Mouse (Mus musculus): ENCODE data around the gene Tsc22d1.
A peak's percentile ranks its signal among the peaks of the same experiment; 100 is the strongest.

The Tsc22d1 gene

GRCm38 (mm10) chr14:76488101-76489044, 73.6 kb downstream of the Tsc22d1 start:
- DNase-seq (ENCODE audit: low spot score), result no peak

GRCm38 (mm10) chr14:76489128-76489527, 74.4 kb downstream of the Tsc22d1 start:
- no peak for DNase-seq (ENCODE audit: low spot score)

- DNase-seq (ENCODE audit: low spot score), result no peak
Observed at GRCm38 (mm10) chr14:76495022-76495421, 80.3 kb downstream of the Tsc22d1 start.

GRCm38 (mm10) chr14:76497187-76497586, 82.4 kb downstream of the Tsc22d1 start:
- DNase-seq (ENCODE audit: low spot score), result no peak

- DNase-seq (ENCODE audit: low spot score), result no peak
Observed at GRCm38 (mm10) chr14:76498210-76498609, 83.4 kb downstream of the Tsc22d1 start.

GRCm38 (mm10) chr14:76499492-76499891, 84.7 kb downstream of the Tsc22d1 start:
- no peak for DNase-seq (ENCODE audit: low spot score)

- DNase-seq (ENCODE audit: low spot score), result no peak
Observed at GRCm38 (mm10) chr14:76500036-76500435, 85.3 kb downstream of the Tsc22d1 start.

- no peak for DNase-seq (ENCODE audit: low spot score)
Observed at GRCm38 (mm10) chr14:76503231-76503851, 88.6 kb downstream of the Tsc22d1 start.

- peak; percentile 89 for DNase-seq (ENCODE audit: low spot score)
Observed at GRCm38 (mm10) chr14:76504121-76504737, 89.5 kb downstream of the Tsc22d1 start.

GRCm38 (mm10) chr14:76505101-76505438, 90.3 kb downstream of the Tsc22d1 start:
- DNase-seq (ENCODE audit: low spot score), result no peak

- DNase-seq (ENCODE audit: low spot score), result peak; percentile 47
Observed at GRCm38 (mm10) chr14:76505439-76506220, 90.9 kb downstream of the Tsc22d1 start.

- no peak for DNase-seq (ENCODE audit: low spot score)
Observed at GRCm38 (mm10) chr14:76506425-76507205, 91.9 kb downstream of the Tsc22d1 start.

GRCm38 (mm10) chr14:76507357-76507756, 92.6 kb downstream of the Tsc22d1 start:
- DNase-seq (ENCODE audit: low spot score), result no peak

- DNase-seq (ENCODE audit: low spot score), result no peak
Observed at GRCm38 (mm10) chr14:76507804-76508500, 93.2 kb downstream of the Tsc22d1 start.

- no peak for DNase-seq (ENCODE audit: low spot score)
Observed at GRCm38 (mm10) chr14:76508701-76509100, 93.9 kb downstream of the Tsc22d1 start.

- DNase-seq (ENCODE audit: low spot score), result no peak
Observed at GRCm38 (mm10) chr14:76511971-76512370, 97.2 kb downstream of the Tsc22d1 start.

GRCm38 (mm10) chr14:76513395-76514049, 98.8 kb downstream of the Tsc22d1 start:
- no peak for DNase-seq (ENCODE audit: low spot score)

- no peak for DNase-seq (ENCODE audit: low spot score)
Observed at GRCm38 (mm10) chr14:76514050-76514585, 99.4 kb downstream of the Tsc22d1 start.

GRCm38 (mm10) chr14:76515620-76516019, 100.9 kb downstream of the Tsc22d1 start:
- DNase-seq (ENCODE audit: low spot score), result no peak

GRCm38 (mm10) chr14:76518217-76518616, 103.5 kb downstream of the Tsc22d1 start:
- DNase-seq (ENCODE audit: low spot score), result no peak
